ENCODE assay signal across 10 mouse cellular contexts in the genomic region with DNA sequence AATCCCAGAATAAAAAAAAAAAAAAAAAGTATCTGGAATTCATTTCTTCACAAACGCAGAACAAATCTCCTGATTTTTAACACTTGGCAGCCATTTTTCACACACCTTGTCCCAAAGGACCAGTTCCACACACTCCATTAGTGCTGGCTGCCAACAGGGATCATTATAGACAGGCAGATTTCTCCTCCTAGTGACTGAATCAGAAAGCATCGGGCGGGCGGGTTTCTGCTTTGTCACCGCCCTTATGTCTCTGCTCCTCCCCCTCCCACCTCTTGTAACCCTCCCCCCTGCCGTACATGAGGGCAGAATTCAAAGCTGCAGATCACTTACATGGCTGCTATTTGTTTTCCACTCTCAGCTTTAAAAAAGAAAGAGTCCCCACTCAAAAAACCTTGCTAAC.
DNase-seq lines count a peak whose midpoint lies in the region; ATAC-seq and TF ChIP-seq lines count a peak whose summit lies in the region.
"Had no signal": no experiment of that assay in that cellular context is flagged by ENCODE, and none has a peak within 500 bp of the region (broad histone marks: within the 10 kb centered on the region; RNA-seq: fewer than 3 reads in every experiment).

No protein-coding gene starts in this region.

- TF ChIP-seq POLR2A in lung, adult 2 months (IDR thresholded peaks at IDR 0.05; ENCODE audit: borderline replicate concordance, extremely low read depth, low read depth, low read length), result no peak

- TF ChIP-seq CTCF in lung, embryonic 14.5 days (IDR thresholded peaks at IDR 0.05; ENCODE audit: low read depth), result 0 out of 2 replicates have a peak, but pooled peaks have one; percentile 4
- TF ChIP-seq CTCF in lung, adult 2 months (IDR thresholded peaks at IDR 0.05; ENCODE audit: insufficient read depth, low read length), result no peak

- H3K36me3 ChIP-seq in lung, embryonic 14.5 days (ENCODE audit: insufficient read depth), result no peaks in the 10 kb centered on the region
- H3K36me3 ChIP-seq in embryonic facial prominence, embryonic 11.5 days (replicated peaks; ENCODE audit: control insufficient read depth, insufficient read depth, low read depth, low read length), result no peaks in the 10 kb centered on the region
- H3K36me3 ChIP-seq in hindbrain, embryonic 14.5 days (replicated peaks; ENCODE audit: control insufficient read depth, insufficient read depth), result no peaks in the 10 kb centered on the region
- H3K36me3 ChIP-seq in neural tube, embryonic 13.5 days, result no peaks in the 10 kb centered on the region
- H3K36me3 ChIP-seq: intestine, embryonic 15.5 days had no signal

- H3K4me2 ChIP-seq in lung, embryonic 14.5 days, result no peak overlapping the region
- no peak overlapping the region for H3K4me2 ChIP-seq in embryonic facial prominence, embryonic 11.5 days (ENCODE audit: low read depth, low read length)
- H3K4me2 ChIP-seq in hindbrain, embryonic 14.5 days (replicated peaks), result no peak overlapping the region; the same call in 1 of the 2 replicates
- peak overlapping the region; percentile 11; the same call in 1 of the 2 replicates for H3K4me2 ChIP-seq in neural tube, embryonic 13.5 days
- H3K4me2 ChIP-seq: intestine, embryonic 15.5 days had no signal

- H3K9me3 ChIP-seq in lung, embryonic 14.5 days (ENCODE audit: low read depth, low read length), result no peaks in the 10 kb centered on the region
- H3K9me3 ChIP-seq in embryonic facial prominence, embryonic 11.5 days (replicated peaks; ENCODE audit: control insufficient read depth, low read length), result no peaks in the 10 kb centered on the region
- peaks cover 5% of the 10 kb centered on the region; the same call in 1 of the 2 replicates for H3K9me3 ChIP-seq in hindbrain, embryonic 14.5 days (ENCODE audit: control insufficient read depth, low read length)
- H3K9me3 ChIP-seq in neural tube, embryonic 13.5 days, result no peaks in the 10 kb centered on the region
- H3K9me3 ChIP-seq: intestine, embryonic 15.5 days had no signal

- no peaks in the 10 kb centered on the region for H3K27me3 ChIP-seq in lung, embryonic 14.5 days (ENCODE audit: insufficient read depth, low read length)
- H3K27me3 ChIP-seq in embryonic facial prominence, embryonic 11.5 days (ENCODE audit: control insufficient read depth, insufficient read depth, low read length), result no peaks in the 10 kb centered on the region
- H3K27me3 ChIP-seq in hindbrain, embryonic 14.5 days (ENCODE audit: control insufficient read depth, insufficient read depth, low read length), result no peaks in the 10 kb centered on the region
- peaks cover 4% of the 10 kb centered on the region for H3K27me3 ChIP-seq in neural tube, embryonic 13.5 days
- H3K27me3 ChIP-seq: intestine, embryonic 15.5 days had no signal

- no peak overlapping the region for H3K4me3 ChIP-seq in lung, embryonic 14.5 days (ENCODE audit: low read depth, low read length)
- no peak overlapping the region for H3K4me3 ChIP-seq in lung, adult 2 months (replicated peaks; ENCODE audit: extremely low read depth, low read depth, low read length)
- H3K4me3 ChIP-seq in embryonic facial prominence, embryonic 11.5 days (ENCODE audit: low read depth, low read length), result no peak overlapping the region
- no peak overlapping the region for H3K4me3 ChIP-seq in hindbrain, embryonic 14.5 days (replicated peaks; ENCODE audit: low read length)
- H3K4me3 ChIP-seq in neural tube, embryonic 13.5 days, result no peak overlapping the region
- H3K4me3 ChIP-seq: intestine, embryonic 15.5 days had no signal

- ATAC-seq in lung, embryonic 14.5 days (ENCODE audit: insufficient read depth), result no peak
- ATAC-seq in embryonic facial prominence, embryonic 11.5 days (replicated peaks; ENCODE audit: insufficient number of reproducible peaks, low FRiP score, low TSS enrichment, low read depth), result peak; percentile 70
- no peak for ATAC-seq in hindbrain, embryonic 14.5 days (ENCODE audit: low FRiP score)
- peak; percentile 91 for ATAC-seq in neural tube, embryonic 13.5 days (ENCODE audit: low read depth)
- ATAC-seq in CD4-positive, CD25-positive, alpha-beta regulatory T cell, adult 4 months, result no peak
- ATAC-seq: intestine, embryonic 15.5 days had no signal

- 6% methylated on average over 6 of the region's 6 CpGs for WGBS in lung, embryonic 14.5 days
- 6% methylated on average over 6 of the region's 6 CpGs for WGBS in lung, adult 2 months
- 6% methylated on average over 6 of the region's 6 CpGs for WGBS in embryonic facial prominence, embryonic 11.5 days
- WGBS in hindbrain, embryonic 14.5 days, result 2% methylated on average over 6 of the region's 6 CpGs
- WGBS in neural tube, embryonic 13.5 days, result 2% methylated on average over 6 of the region's 6 CpGs

- DNase-seq in lung, embryonic 14.5 days, result peak; percentile 59
- no peak for DNase-seq in lung, adult 2 months
- peak; percentile 71 for DNase-seq in embryonic facial prominence, embryonic 11.5 days (ENCODE audit: low spot score)
- DNase-seq in hindbrain, embryonic 14.5 days (ENCODE audit: low spot score), result peak; percentile 58
- DNase-seq in spleen, postnatal 10 days (ENCODE audit: low spot score in 2 of 2), result no peak
- DNase-seq in layer of hippocampus, adult 9-11 months, result no peak
- DNase-seq: cerebellum, adult 11 months had no signal

- H3K9ac ChIP-seq in lung, embryonic 14.5 days, result no peak overlapping the region
- no peak overlapping the region for H3K9ac ChIP-seq in embryonic facial prominence, embryonic 11.5 days (replicated peaks; ENCODE audit: low read length)
- H3K9ac ChIP-seq in hindbrain, embryonic 14.5 days, result no peak overlapping the region
- no peak overlapping the region for H3K9ac ChIP-seq in neural tube, embryonic 13.5 days
- H3K9ac ChIP-seq: intestine, embryonic 15.5 days had no signal

- H3K27ac ChIP-seq in lung, embryonic 14.5 days (ENCODE audit: low read depth), result no peak overlapping the region
- no peak overlapping the region for H3K27ac ChIP-seq in embryonic facial prominence, embryonic 11.5 days (replicated peaks; ENCODE audit: low read depth, low read length)
- H3K27ac ChIP-seq in hindbrain, embryonic 14.5 days, result peak overlapping the region; percentile 16; the same call in 1 of the 2 replicates
- peak overlapping the region; percentile 69 for H3K27ac ChIP-seq in neural tube, embryonic 13.5 days (replicated peaks)
- H3K27ac ChIP-seq: intestine, embryonic 15.5 days had no signal

- no peaks in the 10 kb centered on the region for H3K4me1 ChIP-seq in lung, embryonic 14.5 days (ENCODE audit: insufficient read depth)
- no peaks in the 10 kb centered on the region for H3K4me1 ChIP-seq in lung, adult 2 months (ENCODE audit: control insufficient read depth, insufficient read depth, low read length)
- H3K4me1 ChIP-seq in embryonic facial prominence, embryonic 11.5 days (ENCODE audit: control insufficient read depth, insufficient read depth, low read length), result no peaks in the 10 kb centered on the region
- peaks cover 8% of the 10 kb centered on the region for H3K4me1 ChIP-seq in hindbrain, embryonic 14.5 days (replicated peaks; ENCODE audit: control insufficient read depth, insufficient read depth, low read length)
- H3K4me1 ChIP-seq in neural tube, embryonic 13.5 days (replicated peaks), result peaks cover 17% of the 10 kb centered on the region
- H3K4me1 ChIP-seq: intestine, embryonic 15.5 days had no signal

Comparison
In these comparisons a context has a peak if more than half of its experiments do, and no peak if none do; other contexts are left out.
1. DNase-seq: peak in lung, embryonic 14.5 days (single experiment), embryonic facial prominence, embryonic 11.5 days (single experiment) and hindbrain, embryonic 14.5 days (single experiment); none in lung, adult 2 months (single experiment), spleen, postnatal 10 days (0 of 2) and layer of hippocampus, adult 9-11 months (single experiment).
2. ATAC-seq: peak in embryonic facial prominence, embryonic 11.5 days (single experiment) and neural tube, embryonic 13.5 days (single experiment); none in lung, embryonic 14.5 days (single experiment), hindbrain, embryonic 14.5 days (single experiment) and CD4-positive, CD25-positive, alpha-beta regulatory T cell, adult 4 months (single experiment).
3. H3K27ac ChIP-seq: peak in hindbrain, embryonic 14.5 days (single experiment) and neural tube, embryonic 13.5 days (single experiment); none in lung, embryonic 14.5 days (single experiment) and embryonic facial prominence, embryonic 11.5 days (single experiment).